Mouse (Mus musculus): Measurements from ENCODE around the gene Gm10147. TPM values are rescaled to one million over a fixed set of nuclear protein-coding genes. Genes with fewer than 3 reads are reported as not detected.
"Not testable (repeated sequence)": the region's sequence is repeated elsewhere in the genome, so short reads cannot be mapped to it uniquely, and the experiment has no call there.

The Gm10147 gene
- not detected in 2 replicates for polyA plus RNA-seq (2015; fragmentation: Nextera tagmentation; extraction: Ambion mirVana)

DNA sequence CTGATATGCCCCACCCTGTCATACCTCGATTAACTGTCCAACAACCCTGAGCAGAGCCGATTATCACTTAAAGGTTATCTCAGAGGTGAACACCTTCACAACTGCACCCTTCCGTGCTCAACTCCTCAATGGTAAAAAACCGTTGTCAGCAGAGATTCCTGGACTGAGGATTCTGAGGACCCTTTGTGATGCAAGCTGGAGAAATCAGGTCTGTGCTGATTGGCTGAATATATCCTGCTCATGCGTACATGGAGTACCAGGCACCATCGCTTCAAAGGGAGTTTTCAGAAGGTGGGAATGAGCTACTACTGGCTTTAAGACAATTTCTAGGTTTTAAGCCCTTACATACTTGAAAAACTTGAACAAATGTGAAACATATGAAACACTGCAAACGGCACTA lies at the start of gene Gm10147:
Gene Gm10147 (minus strand): TSS at position 101 of the 400 bp plus-strand sequence.
- H3K9me3 ChIP-seq; H3K9ac ChIP-seq; ATAC-seq (ENCODE audit: insufficient read depth, low FRiP score, low read depth); H3K4me1 ChIP-seq; H3K27me3 ChIP-seq (replicated peaks); H3K4me2 ChIP-seq; H3K36me3 ChIP-seq; H3K27ac ChIP-seq; H3K4me3 ChIP-seq (replicated peaks): not testable (repeated sequence)
- WGBS, result no CpG with 5 or more reads among the region's 7 CpGs

Small RNA genes within 50 kb of the gene (microRNA-seq; reads per million reads assigned to microRNA genes)
- not detected for gene Gm44499
